Mouse (Mus musculus): ENCODE measurements around the gene Pcnp.

DNA sequence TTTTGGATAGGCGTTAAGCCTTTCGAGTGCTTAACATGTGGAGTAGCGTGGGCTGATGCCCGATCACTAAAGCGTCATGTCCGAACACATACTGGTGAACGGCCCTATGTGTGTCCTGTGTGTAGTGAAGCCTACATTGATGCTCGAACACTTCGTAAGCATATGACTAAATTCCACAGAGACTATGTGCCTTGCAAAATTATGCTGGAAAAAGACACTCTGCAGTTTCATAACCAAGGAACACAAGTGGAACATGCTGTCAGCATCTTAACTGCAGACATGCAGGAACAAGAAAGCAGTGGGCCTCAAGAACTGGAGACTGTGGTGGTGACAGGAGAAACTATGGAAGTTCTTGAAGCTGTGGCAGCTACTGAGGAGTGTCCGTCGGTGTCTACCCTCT lies 22.7 kb downstream of the Pcnp start:
- TF ChIP-seq CTCF (IDR thresholded peaks at IDR 0.05; ENCODE audit: control insufficient read depth, insufficient read depth, low read length) (no peak), POLR2A (IDR thresholded peaks at IDR 0.05; ENCODE audit: borderline replicate concordance, control insufficient read depth, low read depth, low read length) (no peak)
